Mouse (Mus musculus) hindlimb bud, embryonic 11.5 days (tissue): Measurements from ENCODE around the gene Fcgr1.
A peak's percentile ranks its signal among the peaks of the same experiment; 100 is the strongest.
"Not testable (repeated sequence)": the region's sequence is repeated elsewhere in the genome, so short reads cannot be mapped to it uniquely, and the experiment has no call there.

Source experiments
- DNase-seq: peaks from one replicate; pipeline ENCODE4 v3.0.0-alpha.2; 2012; ENCODE audit warnings: low read depth, low spot score; ENCODE audit errors: extremely low spot score

The Fcgr1 gene

DNA sequence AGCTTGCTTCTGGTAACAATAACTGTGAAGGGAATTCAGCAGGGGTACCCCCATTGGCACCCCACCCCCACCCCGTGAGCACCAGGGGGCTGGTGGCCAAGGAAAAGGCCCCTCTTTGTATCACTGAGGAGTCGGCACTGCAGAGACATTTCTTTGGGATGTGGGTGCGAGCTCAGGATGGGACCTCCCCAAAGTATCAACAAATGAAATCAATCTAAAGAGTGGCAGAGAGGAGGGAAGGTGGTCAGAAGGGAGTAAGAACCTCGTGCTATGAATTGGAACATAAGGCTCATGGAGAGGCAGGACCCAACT, 44.8 kb downstream of the Fcgr1 start:
- DNase-seq, result no peak

DNA sequence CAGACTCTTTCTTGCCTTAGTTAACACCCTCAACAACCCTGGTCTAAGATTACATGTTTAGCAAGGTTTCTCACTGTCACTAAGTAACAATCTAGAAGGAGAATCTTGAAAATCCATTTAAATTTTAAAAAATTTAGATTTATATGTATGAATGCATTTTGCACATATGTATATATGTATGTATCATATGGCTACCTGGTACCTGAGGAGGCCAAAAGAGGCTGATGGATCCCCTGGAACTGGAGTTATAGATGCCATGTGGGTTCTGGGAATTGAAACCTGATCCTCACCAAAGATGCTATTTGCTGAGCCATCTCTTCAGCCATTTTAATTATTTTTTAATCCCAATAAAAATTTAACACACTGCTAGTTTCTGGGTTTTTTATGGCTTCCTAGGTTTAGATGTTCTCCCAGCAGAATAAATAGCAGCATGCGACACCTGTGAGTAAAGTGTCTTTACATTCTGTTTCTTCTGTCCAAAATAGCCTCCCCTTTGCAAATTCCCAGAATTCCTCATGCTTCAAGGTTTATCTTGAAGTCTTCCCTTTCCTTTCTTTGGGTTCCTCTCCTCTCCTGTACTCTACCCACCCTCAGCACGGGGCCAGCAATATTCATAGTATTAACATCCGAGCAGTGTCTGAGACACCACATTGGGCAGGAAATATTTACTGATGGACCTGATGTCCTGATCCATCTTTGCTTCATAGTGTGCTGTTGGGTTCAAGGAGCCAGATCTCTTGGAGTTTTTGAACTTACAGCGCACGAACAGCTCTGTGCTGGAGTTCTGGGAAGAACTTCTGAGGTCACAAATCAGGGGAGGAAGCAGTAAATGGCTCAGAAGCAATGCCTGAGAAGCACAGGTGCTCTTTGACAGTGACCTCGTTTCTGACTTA, 45.4 kb downstream of the Fcgr1 start:
- no peak for DNase-seq

DNA sequence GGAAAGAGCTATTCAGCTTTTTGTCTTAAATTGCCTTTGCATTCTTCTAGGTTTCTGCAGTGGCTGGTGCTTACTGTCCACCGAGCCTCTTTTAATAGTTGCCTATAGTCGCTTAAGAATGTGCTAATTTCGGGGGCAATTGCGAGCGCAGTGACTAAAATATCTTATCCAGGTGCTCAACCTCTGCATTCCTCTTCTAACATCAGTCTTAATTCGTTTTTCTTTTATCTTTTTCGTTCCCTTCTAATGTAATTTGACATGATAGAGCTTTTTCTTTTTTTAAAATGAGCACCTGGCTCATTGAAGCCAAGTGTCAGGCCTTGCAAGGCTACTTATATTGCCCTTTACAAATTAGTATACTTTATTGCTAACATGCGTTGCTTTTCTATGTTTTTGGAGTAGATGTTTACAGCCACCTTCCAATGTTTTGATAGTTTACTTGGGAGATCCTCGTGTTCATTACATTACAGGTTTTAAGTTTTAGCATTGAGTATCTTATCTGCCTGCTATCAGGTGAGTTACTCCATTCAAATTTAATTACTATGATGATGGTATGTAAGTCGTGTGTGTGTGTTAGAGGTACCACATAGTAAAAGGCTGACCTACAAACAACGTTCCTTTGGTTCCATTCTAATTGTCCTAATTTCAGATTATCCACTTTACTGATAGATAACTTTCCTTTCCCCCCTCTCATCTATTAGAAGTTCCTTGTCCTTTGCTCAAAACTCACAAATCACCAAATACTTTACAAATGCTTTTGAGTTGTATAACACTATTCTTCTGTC, 46.2 kb downstream of the Fcgr1 start:
- DNase-seq, result peak; percentile 46

DNA sequence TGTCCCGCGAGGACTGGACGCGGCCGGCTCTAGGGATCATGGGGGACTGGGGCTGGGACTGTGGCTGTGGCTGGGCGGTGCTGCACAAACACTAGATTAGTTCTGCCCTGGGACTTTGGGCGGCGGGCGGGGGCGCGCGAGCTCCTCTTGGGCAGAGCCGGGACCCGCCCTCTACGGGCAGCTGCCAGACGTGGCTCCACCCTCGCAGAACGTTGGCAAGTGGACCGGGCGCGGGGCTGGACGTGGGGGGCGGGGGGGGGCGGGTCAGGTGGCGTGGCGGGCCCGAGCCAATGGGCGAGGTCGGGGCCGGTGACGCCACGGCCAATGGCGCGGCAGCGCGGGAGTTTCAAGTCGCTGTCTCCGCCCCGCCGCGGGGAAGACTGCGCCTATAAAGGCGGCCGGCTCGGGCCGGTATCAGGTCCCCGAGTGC, 47.3 kb downstream of the Fcgr1 start, which contains the start of gene Hist2h3c1:
Hist2h3c1 (plus strand) TSS at position 259 of the 430 bp plus-strand sequence.
- DNase-seq, result not testable (repeated sequence)

DNA sequence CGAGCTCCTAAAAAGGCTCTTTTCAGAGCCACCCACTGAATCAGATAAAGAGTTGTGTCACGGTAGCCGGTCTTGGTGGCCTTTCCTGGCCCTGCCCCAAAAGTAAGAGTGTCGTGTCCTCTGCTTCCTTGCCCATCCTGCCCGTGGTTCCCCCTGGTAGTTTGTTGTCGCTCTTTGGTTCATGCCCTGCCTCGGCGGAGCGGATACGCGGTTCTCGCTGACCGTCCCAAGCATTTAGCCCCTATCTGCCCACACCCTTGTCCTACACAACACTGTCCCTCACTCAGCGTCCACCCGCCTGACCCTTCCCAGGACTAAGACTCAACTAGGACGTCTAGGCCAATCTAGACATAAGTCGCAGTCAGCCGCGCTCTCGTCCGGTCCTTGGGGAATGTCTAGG, 47.8 kb downstream of the Fcgr1 start:
- DNase-seq, result not testable (repeated sequence)

DNA sequence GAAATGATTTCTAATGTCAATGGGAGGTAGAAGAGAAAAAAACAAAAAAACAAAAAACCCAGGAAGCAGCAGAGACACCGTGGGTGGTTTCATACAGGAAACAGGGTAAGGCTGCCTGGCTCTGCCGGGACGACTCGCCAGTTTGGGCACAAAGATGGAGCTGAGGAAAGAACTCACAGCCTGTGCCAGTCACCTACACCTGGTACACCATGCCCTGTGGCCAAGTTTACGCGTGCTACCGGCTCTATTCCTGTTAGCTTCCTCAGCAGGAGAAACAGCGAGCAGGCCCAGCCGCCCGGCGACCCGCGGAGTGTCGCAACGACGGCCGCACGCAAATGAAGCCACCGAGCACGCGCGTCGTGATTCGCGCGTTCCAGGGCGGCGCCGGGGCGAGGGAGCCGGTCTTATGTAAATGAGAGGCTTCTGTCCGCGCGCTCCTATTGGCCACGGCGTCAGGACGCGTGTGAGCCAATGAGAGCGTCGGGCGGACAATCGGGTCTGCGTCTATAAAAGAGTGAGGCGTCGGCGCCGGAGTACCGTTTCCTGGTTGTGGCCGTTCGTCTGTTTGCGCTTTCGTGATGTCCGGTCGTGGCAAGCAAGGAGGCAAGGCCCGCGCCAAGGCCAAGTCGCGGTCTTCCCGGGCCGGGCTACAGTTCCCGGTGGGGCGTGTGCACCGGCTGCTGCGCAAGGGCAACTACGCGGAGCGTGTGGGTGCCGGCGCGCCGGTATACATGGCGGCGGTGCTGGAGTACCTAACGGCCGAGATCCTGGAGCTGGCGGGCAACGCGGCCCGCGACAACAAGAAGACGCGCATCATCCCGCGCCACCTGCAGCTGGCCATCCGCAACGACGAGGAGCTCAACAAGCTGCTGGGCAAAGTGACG, 48.5 kb downstream of the Fcgr1 start, which contains the start of gene Hist2h2aa1:
Hist2h2aa1 (plus strand) TSS at position 495 of the 884 bp plus-strand sequence.
- DNase-seq, result not testable (repeated sequence)

DNA sequence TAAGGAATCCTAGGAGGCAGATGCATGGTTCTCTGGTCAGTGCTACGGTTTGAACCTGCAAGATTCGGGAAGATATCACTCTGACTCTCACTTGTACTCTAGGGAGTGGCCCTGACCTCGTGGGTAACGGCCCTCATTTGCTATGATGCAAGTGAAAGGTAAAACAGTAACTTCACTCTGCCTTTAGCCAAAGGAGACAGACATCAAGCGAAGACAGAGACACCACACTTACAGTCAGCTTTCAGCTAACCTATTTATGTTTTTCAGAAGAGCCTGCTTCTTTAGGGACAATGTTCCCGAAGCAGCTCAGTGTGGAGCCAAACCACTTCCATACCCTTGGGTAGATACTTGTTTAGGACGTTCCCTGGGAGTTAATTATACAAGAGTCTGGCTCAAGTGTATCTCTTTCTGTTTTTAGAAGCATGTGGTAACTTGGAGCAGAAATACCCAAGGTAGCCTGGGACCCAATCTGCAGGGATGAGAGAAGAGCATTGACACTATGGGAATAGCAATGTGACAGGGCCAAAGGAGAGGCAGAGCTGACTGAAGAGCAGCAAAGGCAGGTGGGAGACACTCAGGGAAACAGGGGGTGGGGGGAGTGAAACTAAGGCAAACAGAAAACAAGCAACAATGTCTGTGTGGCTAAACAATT, 49.7 kb downstream of the Fcgr1 start:
- no peak for DNase-seq

DNA sequence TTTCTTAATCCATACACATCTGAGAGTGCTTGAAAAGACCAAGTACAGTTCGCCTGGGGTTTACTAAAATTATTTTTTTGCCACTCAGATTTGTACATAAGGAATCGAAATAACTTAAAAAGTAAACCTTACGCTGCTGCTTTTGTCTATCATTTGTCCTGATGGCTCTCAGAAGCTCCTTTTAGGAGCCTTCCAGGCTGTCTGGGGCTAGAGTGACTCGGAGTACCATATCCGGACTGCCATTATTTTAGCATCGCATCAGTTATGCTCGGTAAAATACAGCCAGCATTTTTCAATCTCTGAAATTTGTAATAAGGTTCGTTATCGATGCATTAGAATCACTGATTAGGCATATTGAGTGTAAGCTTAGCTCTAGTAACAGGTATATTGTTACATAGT, 53.0 kb downstream of the Fcgr1 start:
- DNase-seq, result no peak

DNA sequence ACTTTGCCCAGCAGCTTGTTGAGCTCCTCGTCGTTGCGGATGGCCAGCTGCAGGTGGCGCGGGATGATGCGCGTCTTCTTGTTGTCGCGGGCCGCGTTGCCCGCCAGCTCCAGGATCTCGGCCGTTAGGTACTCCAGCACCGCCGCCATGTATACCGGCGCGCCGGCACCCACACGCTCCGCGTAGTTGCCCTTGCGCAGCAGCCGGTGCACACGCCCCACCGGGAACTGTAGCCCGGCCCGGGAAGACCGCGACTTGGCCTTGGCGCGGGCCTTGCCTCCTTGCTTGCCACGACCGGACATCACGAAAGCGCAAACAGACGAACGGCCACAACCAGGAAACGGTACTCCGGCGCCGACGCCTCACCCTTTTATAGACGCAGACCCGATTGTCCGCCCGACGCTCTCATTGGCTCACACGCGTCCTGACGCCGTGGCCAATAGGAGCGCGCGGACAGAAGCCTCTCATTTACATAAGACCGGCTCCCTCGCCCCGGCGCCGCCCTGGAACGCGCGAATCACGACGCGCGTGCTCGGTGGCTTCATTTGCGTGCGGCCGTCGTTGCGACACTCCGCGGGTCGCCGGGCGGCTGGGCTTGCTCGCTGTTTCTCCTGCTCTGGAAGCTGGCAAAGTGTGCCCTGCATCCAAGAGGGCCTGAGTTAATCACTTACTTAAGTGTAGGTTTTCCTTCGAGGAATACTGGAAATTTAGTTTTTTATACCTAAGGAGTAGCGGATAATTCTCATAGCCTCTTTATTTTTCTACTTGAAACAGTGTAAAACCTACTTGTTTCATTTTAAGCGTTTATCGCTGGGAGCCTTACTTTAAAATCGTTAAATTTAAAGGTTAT, 53.6 kb downstream of the Fcgr1 start, which contains the start of gene Hist2h2aa2:
Hist2h2aa2 (minus strand) TSS at position 328 of the 850 bp plus-strand sequence.
- DNase-seq, result not testable (repeated sequence)

DNA sequence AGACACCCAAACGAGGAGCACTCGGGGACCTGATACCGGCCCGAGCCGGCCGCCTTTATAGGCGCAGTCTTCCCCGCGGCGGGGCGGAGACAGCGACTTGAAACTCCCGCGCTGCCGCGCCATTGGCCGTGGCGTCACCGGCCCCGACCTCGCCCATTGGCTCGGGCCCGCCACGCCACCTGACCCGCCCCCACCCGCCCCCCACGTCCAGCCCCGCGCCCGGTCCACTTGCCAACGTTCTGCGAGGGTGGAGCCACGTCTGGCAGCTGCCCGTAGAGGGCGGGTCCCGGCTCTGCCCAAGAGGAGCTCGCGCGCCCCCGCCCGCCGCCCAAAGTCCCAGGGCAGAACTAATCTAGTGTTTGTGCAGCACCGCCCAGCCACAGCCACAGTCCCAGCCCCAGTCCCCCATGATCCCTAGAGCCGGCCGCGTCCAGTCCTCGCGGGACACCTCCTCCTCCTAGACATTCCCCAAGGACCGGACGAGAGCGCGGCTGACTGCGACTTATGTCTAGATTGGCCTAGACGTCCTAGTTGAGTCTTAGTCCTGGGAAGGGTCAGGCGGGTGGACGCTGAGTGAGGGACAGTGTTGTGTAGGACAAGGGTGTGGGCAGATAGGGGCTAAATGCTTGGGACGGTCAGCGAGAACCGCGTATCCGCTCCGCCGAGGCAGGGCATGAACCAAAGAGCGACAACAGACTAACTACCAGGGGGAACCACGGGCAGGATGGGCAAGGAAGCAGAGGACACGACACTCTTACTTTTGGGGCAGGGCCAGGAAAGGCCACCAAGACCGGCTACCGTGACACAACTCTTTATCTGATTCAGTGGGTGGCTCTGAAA, 54.6 kb downstream of the Fcgr1 start, which contains the start of gene Hist2h3c2:
Hist2h3c2 (minus strand) TSS at position 174 of the 840 bp plus-strand sequence.
- DNase-seq, result not testable (repeated sequence)

DNA sequence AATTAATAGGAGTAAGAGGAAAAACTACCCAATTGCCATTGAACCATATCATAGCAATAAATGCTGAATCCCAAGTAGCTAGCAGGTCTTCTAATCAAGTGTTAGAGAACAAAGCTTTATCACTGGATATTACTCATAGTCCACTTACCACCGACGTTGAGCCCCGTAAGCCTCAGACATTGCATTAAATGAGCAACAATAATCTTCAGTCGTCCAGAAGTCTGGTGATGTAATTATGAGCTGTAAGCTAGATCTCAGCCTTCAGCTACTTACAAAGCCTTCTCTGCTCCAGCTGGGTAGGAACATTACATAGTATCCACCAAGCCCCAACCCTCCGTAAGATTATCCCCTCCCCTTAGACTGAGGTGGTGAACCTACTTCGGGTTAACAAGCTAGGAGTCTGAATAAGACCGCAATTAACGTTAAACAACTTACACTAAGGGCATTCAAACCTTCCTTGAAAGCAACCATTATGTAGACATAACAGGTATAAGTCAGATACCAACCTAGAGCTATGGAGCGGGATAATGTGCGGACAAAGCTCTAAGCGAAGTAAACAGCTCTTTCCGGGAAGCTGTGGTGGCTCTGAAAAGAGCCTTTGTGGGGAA, 55.8 kb downstream of the Fcgr1 start:
- DNase-seq, result no peak

DNA sequence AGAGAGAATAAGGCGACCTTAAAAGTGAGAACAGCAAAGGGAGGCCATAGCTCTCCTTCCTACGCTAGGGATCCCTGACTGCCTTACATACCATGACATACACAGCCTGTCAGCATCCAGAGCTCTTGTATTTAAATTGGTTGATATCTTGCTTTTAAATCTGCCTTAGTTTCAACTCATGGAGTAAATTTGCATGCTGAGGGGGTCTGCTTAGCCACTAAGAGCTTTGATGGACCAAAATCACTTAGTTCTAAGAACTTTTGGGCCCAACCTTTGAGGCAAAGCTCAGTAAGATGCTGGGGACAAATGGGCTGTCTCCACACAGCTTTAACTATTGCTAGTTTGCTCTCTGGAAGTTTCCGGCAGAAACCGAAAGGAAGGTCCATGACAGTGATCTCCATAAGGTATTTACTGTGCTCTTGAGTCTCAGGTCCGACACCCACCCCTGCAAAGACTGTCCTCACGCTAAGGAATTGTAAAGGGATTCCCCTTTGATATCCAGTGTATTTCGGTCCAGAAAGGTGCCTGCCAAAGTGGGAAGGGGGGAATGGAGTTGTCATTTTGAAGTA, 56.4 kb downstream of the Fcgr1 start:
- DNase-seq, result no peak

DNA sequence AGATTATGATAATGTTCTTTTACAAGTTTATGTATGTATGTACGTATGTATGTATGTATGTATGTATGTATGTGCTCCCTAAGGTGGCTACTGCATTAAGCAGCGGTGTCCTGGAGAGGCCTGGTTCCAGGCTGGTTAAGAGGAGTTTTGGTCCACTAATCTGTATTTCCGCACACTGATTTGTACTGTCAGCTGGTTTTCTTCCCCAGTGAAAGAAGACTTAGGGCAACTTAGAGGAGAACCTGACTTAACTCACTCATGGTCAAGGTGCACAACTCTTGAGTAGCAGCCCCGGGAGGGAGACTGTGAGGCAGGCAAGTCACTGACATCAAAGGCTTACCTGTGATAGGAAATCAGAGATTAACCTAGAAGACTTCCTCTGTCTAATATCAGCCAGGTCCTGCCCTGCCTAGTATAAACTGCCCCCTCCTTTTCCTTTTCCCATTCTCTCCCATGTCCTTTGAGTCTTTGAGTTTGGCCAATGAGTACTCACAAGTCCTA, 56.9 kb downstream of the Fcgr1 start:
- DNase-seq, result no peak

DNA sequence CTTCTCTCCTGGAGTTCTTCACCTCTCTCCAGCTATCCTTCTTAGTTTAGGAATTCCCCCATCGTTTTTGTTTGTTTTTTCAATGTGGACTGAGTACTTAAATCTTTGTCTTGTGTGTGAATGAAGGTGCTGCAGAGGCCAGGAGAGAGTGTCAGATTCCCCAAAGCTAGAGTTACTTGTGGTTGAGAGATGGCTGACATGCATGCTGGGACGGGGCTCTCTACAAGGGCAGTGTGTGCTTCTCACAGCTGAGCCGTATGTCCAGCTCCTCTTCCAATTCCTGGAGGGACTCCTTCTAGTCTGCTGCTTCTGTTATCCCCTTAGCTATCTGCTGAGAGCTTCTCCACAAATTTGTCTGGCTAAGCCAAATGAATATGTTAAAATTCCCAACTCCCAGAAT, 57.9 kb downstream of the Fcgr1 start:
- no peak for DNase-seq

DNA sequence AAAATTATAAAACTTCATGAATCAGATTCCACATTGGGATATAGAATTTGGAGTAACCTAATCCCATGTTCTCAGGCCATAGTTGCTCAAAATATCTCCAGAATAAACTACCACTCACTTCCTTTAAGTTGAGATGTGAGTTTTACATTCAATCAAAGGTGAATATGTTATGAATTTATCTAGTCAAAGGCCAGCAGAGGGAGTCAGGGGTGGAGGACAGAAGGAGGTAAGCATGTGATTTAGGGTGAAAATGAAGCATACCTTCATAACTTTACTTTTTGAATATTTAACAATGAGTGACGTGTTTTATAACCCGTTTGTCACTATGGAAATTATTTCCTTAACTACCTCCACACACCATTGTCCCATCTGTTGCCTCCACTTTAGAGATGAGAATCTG, 58.9 kb downstream of the Fcgr1 start:
- no peak for DNase-seq
